In genomic region chr4:47603378-47603777, GRCm38 (mm10) we compare ENCODE assay signal across 8 mouse cellular contexts.
A peak's percentile ranks its signal among the peaks of the same experiment; 100 is the strongest.
DNase-seq lines count a peak whose midpoint lies in the region; ATAC-seq and TF ChIP-seq lines count a peak whose summit lies in the region.

No protein-coding gene starts in this region.

- TF ChIP-seq CTCF in C2C12 (IDR thresholded peaks at IDR 0.05; ENCODE audit: control insufficient read depth, insufficient read depth, insufficient read length) = no peak

- no peak for ATAC-seq in forebrain, embryonic 11.5 days (replicated peaks; ENCODE audit: low FRiP score)
- no peak; the same call in 1 of the 2 replicates for ATAC-seq in forebrain, embryonic 13.5 days

- no peak for DNase-seq in forebrain, embryonic 10.5 days (ENCODE audit: extremely low spot score, low spot score)
- no peak for DNase-seq in forebrain, embryonic 11.5 days (ENCODE audit: low spot score)
- DNase-seq in limb, embryonic 10.5 days (ENCODE audit: low spot score) = peak; percentile 39
- no peak for DNase-seq in natural killer cell, adult 2 months (ENCODE audit: low spot score in 2 of 2)
- no peak for DNase-seq in spleen, postnatal 10 days (ENCODE audit: low spot score in 2 of 2)
- DNase-seq in gastrocnemius, postnatal 36 days = no peak

- H3K79me2 ChIP-seq in C2C12 (ENCODE audit: control insufficient read depth, insufficient read depth) = no peaks in the 10 kb centered on the region

- peaks cover 12% of the 10 kb centered on the region for H3K4me1 ChIP-seq in forebrain, embryonic 10.5 days
- H3K4me1 ChIP-seq in forebrain, embryonic 11.5 days (replicated peaks; ENCODE audit: control insufficient read depth, insufficient read depth, low read length) = no peaks in the 10 kb centered on the region
- H3K4me1 ChIP-seq in forebrain, embryonic 13.5 days = peaks cover 6% of the 10 kb centered on the region
- H3K4me1 ChIP-seq in limb, embryonic 10.5 days = peaks cover 20% of the 10 kb centered on the region

- H3K4me2 ChIP-seq in forebrain, embryonic 11.5 days (ENCODE audit: low read depth, low read length, severe bottlenecking) = no peak overlapping the region; the same call in 1 of the 2 replicates
- peak overlapping the region; percentile 39 for H3K4me2 ChIP-seq in forebrain, embryonic 13.5 days

- H3K36me3 ChIP-seq in forebrain, embryonic 10.5 days (replicated peaks) = no peaks in the 10 kb centered on the region
- no peaks in the 10 kb centered on the region for H3K36me3 ChIP-seq in forebrain, embryonic 11.5 days (ENCODE audit: control insufficient read depth, insufficient read depth, low read length)
- no peaks in the 10 kb centered on the region for H3K36me3 ChIP-seq in C2C12 (ENCODE audit: control insufficient read depth, insufficient read depth)
- no peaks in the 10 kb centered on the region for H3K36me3 ChIP-seq in forebrain, embryonic 13.5 days (ENCODE audit: poor library complexity, severe bottlenecking)
- H3K36me3 ChIP-seq in limb, embryonic 10.5 days = no peaks in the 10 kb centered on the region

- H3K79me3 ChIP-seq in C2C12 (ENCODE audit: low read depth) = no peaks in the 10 kb centered on the region

- 70% methylated on average over 6 of the region's 6 CpGs for whole genome bisulfite sequencing in forebrain, embryonic 10.5 days
- WGBS in forebrain, embryonic 11.5 days = 66% methylated on average over 6 of the region's 6 CpGs
- WGBS in forebrain, embryonic 13.5 days = 55% methylated on average over 6 of the region's 6 CpGs
- WGBS in limb, embryonic 10.5 days = 80% methylated on average over 6 of the region's 6 CpGs

- H3ac ChIP-seq in C2C12 (ENCODE audit: control insufficient read depth, insufficient read length, low read depth) = peak overlapping the region; percentile 6

- H3K9ac ChIP-seq in forebrain, embryonic 11.5 days (ENCODE audit: low read length) = no peak overlapping the region
- H3K9ac ChIP-seq in forebrain, embryonic 13.5 days = no peak overlapping the region

- intact Hi-C loops in gastrocnemius, postnatal 36 days (cut with DNase I) = no loop called here

- H3K27ac ChIP-seq in forebrain, embryonic 10.5 days = peak overlapping the region; percentile 59
- H3K27ac ChIP-seq in forebrain, embryonic 11.5 days (ENCODE audit: low read depth, low read length) = no peak overlapping the region
- H3K27ac ChIP-seq in forebrain, embryonic 13.5 days = no peak overlapping the region
- peak overlapping the region; percentile 81 for H3K27ac ChIP-seq in limb, embryonic 10.5 days

- H3K9me3 ChIP-seq in forebrain, embryonic 10.5 days = no peaks in the 10 kb centered on the region
- H3K9me3 ChIP-seq in forebrain, embryonic 11.5 days (ENCODE audit: control insufficient read depth, low read length) = no peaks in the 10 kb centered on the region
- H3K9me3 ChIP-seq in forebrain, embryonic 13.5 days (replicated peaks) = no peaks in the 10 kb centered on the region
- no peaks in the 10 kb centered on the region for H3K9me3 ChIP-seq in limb, embryonic 10.5 days (replicated peaks)

- no peaks in the 10 kb centered on the region for H3K27me3 ChIP-seq in forebrain, embryonic 10.5 days (ENCODE audit: poor library complexity, severe bottlenecking)
- H3K27me3 ChIP-seq in forebrain, embryonic 11.5 days (ENCODE audit: control insufficient read depth, insufficient read depth, low read length) = no peaks in the 10 kb centered on the region
- H3K27me3 ChIP-seq in C2C12 (ENCODE audit: control insufficient read depth, insufficient read depth, insufficient read length) = no peaks in the 10 kb centered on the region
- H3K27me3 ChIP-seq in forebrain, embryonic 13.5 days = no peaks in the 10 kb centered on the region
- 0 out of 2 replicates have a peak, but pooled peaks cover 8% of the 10 kb centered on the region for H3K27me3 ChIP-seq in limb, embryonic 10.5 days (ENCODE audit: low read depth, poor library complexity, severe bottlenecking)

- no peak overlapping the region for H3K4me3 ChIP-seq in forebrain, embryonic 10.5 days
- no peak overlapping the region for H3K4me3 ChIP-seq in forebrain, embryonic 11.5 days (ENCODE audit: low read depth, low read length)
- H3K4me3 ChIP-seq in C2C12 (ENCODE audit: insufficient read depth, poor library complexity, severe bottlenecking) = no peak overlapping the region
- no peak overlapping the region for H3K4me3 ChIP-seq in forebrain, embryonic 13.5 days
- no peak overlapping the region for H3K4me3 ChIP-seq in limb, embryonic 10.5 days

TF ChIP-seq in C2C12, 6 proteins besides CTCF, POLR2A, EP300 and RAD21:
- TF ChIP-seq MYOD1 (IDR thresholded peaks at IDR 0.05; ENCODE audit: control insufficient read depth, insufficient read length, low read depth) (no peak), MAX (IDR thresholded peaks at IDR 0.05) (no peak), USF1 (IDR thresholded peaks at IDR 0.05; ENCODE audit: low read depth) (no peak), FOSL1 (IDR thresholded peaks at IDR 0.05; ENCODE audit: insufficient read depth, low read length, poor library complexity, severe bottlenecking) (no peak), CEBPB (IDR thresholded peaks at IDR 0.05; ENCODE audit: low read depth) (no peak), MYOG (IDR thresholded peaks at IDR 0.05; ENCODE audit: control insufficient read depth, extremely low read depth, insufficient read length) (no peak)

Comparison
In these comparisons a context has a peak if more than half of its experiments do, and no peak if none do; other contexts are left out.
1. H3K27ac ChIP-seq: peak in forebrain, embryonic 10.5 days (single experiment) and limb, embryonic 10.5 days (single experiment); none in forebrain, embryonic 11.5 days (single experiment) and forebrain, embryonic 13.5 days (single experiment).